Mouse (Mus musculus): ENCODE data around the gene Cox16.

DNA sequence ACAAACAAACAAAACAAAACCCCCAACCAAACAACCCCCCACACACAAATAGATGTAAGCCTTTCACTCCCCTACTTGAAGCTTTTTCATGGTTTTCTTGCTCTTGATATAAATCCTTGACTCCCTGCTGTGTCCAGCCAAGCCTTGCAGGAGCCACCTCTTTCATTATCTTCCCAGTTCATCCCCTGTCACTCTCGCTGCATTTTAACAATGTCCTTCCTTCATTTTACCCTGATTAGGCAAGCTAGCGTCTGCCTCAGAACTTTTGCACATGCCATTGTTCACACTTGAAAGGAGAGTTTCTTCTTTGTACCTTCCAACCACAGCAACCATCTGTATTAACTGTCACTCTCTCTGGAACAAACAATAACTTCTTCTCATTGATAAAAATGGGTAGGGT, 167.1 kb downstream of the Cox16 start:
- no peak for TF ChIP-seq CTCF (IDR thresholded peaks at IDR 0.05)
- TF ChIP-seq POLR2A (IDR thresholded peaks at IDR 0.05; ENCODE audit: insufficient read depth, low read depth, low read length): no peak

All from heart, adult 2 months (tissue).